Mouse (Mus musculus): Measurements from ENCODE around the gene Syap1. TPM values are rescaled to one million over a fixed set of nuclear protein-coding genes. Genes with fewer than 3 reads are reported as not detected.

Syap1 gene
- polyA plus RNA-seq (2015; fragmentation: Nextera tagmentation; extraction: Ambion mirVana) = 31.4 and 33.7 TPM in 2 replicates

GRCm38 (mm10) chrX:162887931-162888511 is at the start of gene Syap1:
Gene Syap1, minus strand, starts transcription at chrX:162888447.
- peak; percentile 96 for ATAC-seq
- Histone ChIP-seq H3K4me3 (ENCODE audit: low read length) (peak within 1 kb of the TSS; percentile 71), H3K4me1 (ENCODE audit: control insufficient read depth, insufficient read depth, low read depth, low read length) (peaks cover 6% of the 10 kb centered on the region), H3K27me3 (replicated peaks; ENCODE audit: control insufficient read depth, insufficient read depth, low read length) (no peaks in the 10 kb centered on the region), H3K27ac (ENCODE audit: low read depth, low read length) (peak within 1 kb of the TSS; percentile 63), H3K36me3 (ENCODE audit: control insufficient read depth, insufficient read depth, low read length) (no peaks in the 10 kb centered on the region), H3K4me2 (ENCODE audit: low read length) (peak within 1 kb of the TSS; percentile 59), H3K9ac (ENCODE audit: low read depth, low read length) (peak within 1 kb of the TSS; percentile 78), H3K9me3 (ENCODE audit: control insufficient read depth, low read length) (no peaks in the 10 kb centered on the region)
- WGBS = 24% methylated on average over 34 of the region's 47 CpGs

- Histone ChIP-seq H3K9ac (ENCODE audit: low read depth, low read length) (no peak overlapping the region), H3K4me3 (ENCODE audit: low read length) (no peak overlapping the region), H3K36me3 (ENCODE audit: control insufficient read depth, insufficient read depth, low read length) (peaks cover 3% of the 10 kb centered on the region), H3K9me3 (ENCODE audit: control insufficient read depth, low read length) (no peaks in the 10 kb centered on the region), H3K27ac (ENCODE audit: low read depth, low read length) (no peak overlapping the region), H3K27me3 (replicated peaks; ENCODE audit: control insufficient read depth, insufficient read depth, low read length) (no peaks in the 10 kb centered on the region), H3K4me1 (ENCODE audit: control insufficient read depth, insufficient read depth, low read depth, low read length) (no peaks in the 10 kb centered on the region), H3K4me2 (ENCODE audit: low read length) (no peak overlapping the region)
- no peak for ATAC-seq
- 95% methylated on average over 2 of the region's 2 CpGs for WGBS
Observed at GRCm38 (mm10) chrX:162931467-162931866, 43.2 kb upstream of the Syap1 start.

GRCm38 (mm10) chrX:162921487-162922125 is 33.4 kb upstream of the Syap1 start:
- no peak overlapping the region for H3K9ac ChIP-seq (ENCODE audit: low read depth, low read length)
- H3K4me3 ChIP-seq (ENCODE audit: low read length) = no peak overlapping the region
- no peaks in the 10 kb centered on the region for H3K4me1 ChIP-seq (ENCODE audit: control insufficient read depth, insufficient read depth, low read depth, low read length)
- no peaks in the 10 kb centered on the region for H3K36me3 ChIP-seq (ENCODE audit: control insufficient read depth, insufficient read depth, low read length)
- H3K4me2 ChIP-seq (ENCODE audit: low read length) = no peak overlapping the region
- no peaks in the 10 kb centered on the region for H3K27me3 ChIP-seq (replicated peaks; ENCODE audit: control insufficient read depth, insufficient read depth, low read length)
- no peak for ATAC-seq
- H3K27ac ChIP-seq (ENCODE audit: low read depth, low read length) = no peak overlapping the region
- 88% methylated on average over 8 of the region's 8 CpGs for WGBS
- no peaks in the 10 kb centered on the region for H3K9me3 ChIP-seq (ENCODE audit: control insufficient read depth, low read length)

DNA sequence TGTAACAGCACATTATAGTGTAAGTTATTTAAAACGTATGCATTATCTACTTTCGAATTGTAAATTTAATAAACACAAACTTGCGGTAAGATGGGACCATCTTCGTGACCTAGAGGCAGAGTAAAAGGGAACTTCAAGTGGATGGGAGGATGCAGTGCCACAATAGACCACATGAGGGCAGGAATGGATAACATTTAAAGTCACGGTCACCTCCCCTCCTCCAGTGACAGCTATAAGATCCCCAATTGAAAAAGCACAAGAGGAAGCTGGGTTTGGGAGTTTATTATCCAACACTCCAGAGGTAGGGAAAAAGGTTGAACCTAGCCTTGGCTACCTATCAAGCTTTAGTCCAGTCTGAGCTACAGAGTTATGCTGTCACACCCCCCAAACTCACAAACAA is 27.4 kb upstream of the Syap1 start:
- no peak overlapping the region for H3K4me3 ChIP-seq (ENCODE audit: low read length)
- peaks cover 2% of the 10 kb centered on the region; the same call in 1 of the 2 replicates for H3K36me3 ChIP-seq (ENCODE audit: control insufficient read depth, insufficient read depth, low read length)
- no peak overlapping the region for H3K4me2 ChIP-seq (ENCODE audit: low read length)
- no peak overlapping the region for H3K9ac ChIP-seq (ENCODE audit: low read depth, low read length)
- H3K27me3 ChIP-seq (replicated peaks; ENCODE audit: control insufficient read depth, insufficient read depth, low read length) = no peaks in the 10 kb centered on the region
- ATAC-seq = peak; percentile 69; the same call in 1 of the 2 replicates
- H3K27ac ChIP-seq (ENCODE audit: low read depth, low read length) = no peak overlapping the region
- WGBS = 37% methylated on average over 5 of the region's 5 CpGs
- H3K9me3 ChIP-seq (ENCODE audit: control insufficient read depth, low read length) = no peaks in the 10 kb centered on the region
- H3K4me1 ChIP-seq (ENCODE audit: control insufficient read depth, insufficient read depth, low read depth, low read length) = no peaks in the 10 kb centered on the region

DNA sequence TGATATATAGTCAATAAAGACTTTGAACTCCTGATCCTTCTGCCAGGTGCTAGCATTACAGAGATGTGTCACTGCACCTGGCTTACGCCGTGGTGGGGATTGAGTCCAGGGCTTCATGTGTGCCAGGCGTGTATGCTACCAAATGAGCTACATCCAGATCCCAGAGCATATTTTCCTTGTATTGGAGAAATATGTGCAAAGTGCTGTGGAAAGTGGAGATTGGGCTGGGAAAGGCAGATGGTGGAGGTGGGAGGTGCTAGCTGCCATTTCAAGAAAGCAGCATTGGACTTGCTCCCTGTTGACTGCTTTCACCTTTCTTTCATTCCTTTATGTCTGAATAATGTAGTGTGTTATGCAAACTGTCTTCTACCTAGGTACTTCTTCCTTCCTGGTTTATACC is 25.4 kb upstream of the Syap1 start:
- no peaks in the 10 kb centered on the region for H3K4me1 ChIP-seq (ENCODE audit: control insufficient read depth, insufficient read depth, low read depth, low read length)
- H3K27ac ChIP-seq (ENCODE audit: low read depth, low read length) = no peak overlapping the region
- WGBS = 91% methylated on average over 3 of the region's 3 CpGs
- peaks cover 5% of the 10 kb centered on the region; the same call in 1 of the 2 replicates for H3K36me3 ChIP-seq (ENCODE audit: control insufficient read depth, insufficient read depth, low read length)
- no peak overlapping the region for H3K4me3 ChIP-seq (ENCODE audit: low read length)
- H3K9me3 ChIP-seq (ENCODE audit: control insufficient read depth, low read length) = no peaks in the 10 kb centered on the region
- H3K27me3 ChIP-seq (replicated peaks; ENCODE audit: control insufficient read depth, insufficient read depth, low read length) = no peaks in the 10 kb centered on the region
- H3K4me2 ChIP-seq (ENCODE audit: low read length) = no peak overlapping the region
- H3K9ac ChIP-seq (ENCODE audit: low read depth, low read length) = no peak overlapping the region
- ATAC-seq = no peak

DNA sequence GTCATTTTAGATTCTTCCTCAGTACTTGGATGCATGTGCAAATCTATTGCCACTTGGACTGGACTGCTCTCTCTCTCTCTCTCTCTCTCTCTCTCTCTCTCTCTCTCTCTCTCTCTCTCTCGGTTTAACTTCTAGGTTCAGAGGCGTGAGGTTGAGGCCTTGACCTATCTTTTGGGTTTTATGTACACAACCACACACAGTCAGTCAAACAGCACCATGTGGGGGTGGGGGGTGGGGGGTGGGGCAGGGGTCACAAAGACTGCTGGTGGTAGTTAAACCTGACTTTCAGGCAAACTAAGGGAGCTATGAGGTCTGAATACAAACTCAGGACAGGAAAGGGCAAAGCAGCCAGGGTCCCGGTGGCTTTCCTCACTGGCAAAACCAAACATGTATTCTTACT is 19.3 kb upstream of the Syap1 start:
- Histone ChIP-seq H3K27ac (ENCODE audit: low read depth, low read length) (no peak overlapping the region), H3K36me3 (ENCODE audit: control insufficient read depth, insufficient read depth, low read length) (0 out of 2 replicates have a peak, but pooled peaks cover 3% of the 10 kb centered on the region), H3K9ac (ENCODE audit: low read depth, low read length) (no peak overlapping the region), H3K9me3 (ENCODE audit: control insufficient read depth, low read length) (no peaks in the 10 kb centered on the region), H3K4me3 (ENCODE audit: low read length) (no peak overlapping the region), H3K27me3 (replicated peaks; ENCODE audit: control insufficient read depth, insufficient read depth, low read length) (no peaks in the 10 kb centered on the region), H3K4me2 (ENCODE audit: low read length) (no peak overlapping the region), H3K4me1 (ENCODE audit: control insufficient read depth, insufficient read depth, low read depth, low read length) (no peaks in the 10 kb centered on the region)
- WGBS = 65% methylated on average over 3 of the region's 3 CpGs
- ATAC-seq = no peak

DNA sequence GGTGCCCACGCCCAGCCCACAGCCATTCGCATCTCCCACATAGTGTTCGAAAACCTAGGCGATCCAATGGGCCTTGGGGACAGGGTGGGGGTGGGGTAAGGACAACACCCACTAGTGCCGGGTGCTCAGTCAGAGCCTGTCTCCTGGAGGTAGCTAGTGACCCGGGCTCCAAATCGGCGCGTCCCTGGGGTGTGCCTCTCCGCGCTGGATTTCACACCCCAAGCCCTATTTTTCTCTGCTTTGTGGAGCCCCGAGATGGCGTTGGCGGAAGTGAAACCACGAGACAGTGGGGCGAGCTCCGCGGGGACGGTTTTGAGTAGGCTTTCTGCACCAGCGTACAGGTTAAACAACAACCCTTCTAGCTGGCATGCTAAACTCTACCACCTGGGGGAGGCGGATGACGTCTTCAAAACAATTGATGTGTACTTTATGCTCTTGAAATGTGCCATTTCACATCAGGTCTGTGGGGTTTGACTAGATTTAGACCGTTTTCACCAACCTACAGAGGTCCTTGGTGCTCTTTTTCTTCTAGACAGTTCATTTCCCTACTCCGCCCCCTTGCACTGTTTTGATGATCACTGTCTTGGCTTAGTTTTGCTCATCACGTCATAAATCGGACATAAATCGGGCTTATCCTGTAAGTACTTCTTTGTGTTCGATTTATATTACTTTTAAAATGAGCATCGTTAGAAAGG is 13.9 kb upstream of the Syap1 start:
- H3K4me1 ChIP-seq (ENCODE audit: control insufficient read depth, insufficient read depth, low read depth, low read length) = no peaks in the 10 kb centered on the region
- WGBS = 21% methylated on average over 29 of the region's 29 CpGs

GRCm38 (mm10) chrX:162901371-162902039 is 13.3 kb upstream of the Syap1 start:
- Histone ChIP-seq H3K27ac (ENCODE audit: low read depth, low read length) (peak overlapping the region; percentile 80), H3K9me3 (ENCODE audit: control insufficient read depth, low read length) (no peaks in the 10 kb centered on the region), H3K27me3 (replicated peaks; ENCODE audit: control insufficient read depth, insufficient read depth, low read length) (no peaks in the 10 kb centered on the region), H3K4me3 (ENCODE audit: low read length) (peak overlapping the region; percentile 63), H3K9ac (ENCODE audit: low read depth, low read length) (peak overlapping the region; percentile 75), H3K4me2 (ENCODE audit: low read length) (peak overlapping the region; percentile 70), H3K36me3 (ENCODE audit: control insufficient read depth, insufficient read depth, low read length) (no peaks in the 10 kb centered on the region), H3K4me1 (ENCODE audit: control insufficient read depth, insufficient read depth, low read depth, low read length) (no peaks in the 10 kb centered on the region)
- 14% methylated on average over 11 of the region's 25 CpGs for WGBS
- peak; percentile 86 for ATAC-seq

More for the DNA sequence above, 13.9 kb upstream of the Syap1 start:
- Histone ChIP-seq H3K27ac (ENCODE audit: low read depth, low read length) (peak overlapping the region; percentile 80), H3K4me3 (ENCODE audit: low read length) (peak overlapping the region; percentile 63), H3K4me2 (ENCODE audit: low read length) (peak overlapping the region; percentile 70), H3K9me3 (ENCODE audit: control insufficient read depth, low read length) (no peaks in the 10 kb centered on the region), H3K36me3 (ENCODE audit: control insufficient read depth, insufficient read depth, low read length) (no peaks in the 10 kb centered on the region), H3K27me3 (replicated peaks; ENCODE audit: control insufficient read depth, insufficient read depth, low read length) (no peaks in the 10 kb centered on the region), H3K9ac (ENCODE audit: low read depth, low read length) (peak overlapping the region; percentile 75)
- peak; percentile 84 for ATAC-seq

DNA sequence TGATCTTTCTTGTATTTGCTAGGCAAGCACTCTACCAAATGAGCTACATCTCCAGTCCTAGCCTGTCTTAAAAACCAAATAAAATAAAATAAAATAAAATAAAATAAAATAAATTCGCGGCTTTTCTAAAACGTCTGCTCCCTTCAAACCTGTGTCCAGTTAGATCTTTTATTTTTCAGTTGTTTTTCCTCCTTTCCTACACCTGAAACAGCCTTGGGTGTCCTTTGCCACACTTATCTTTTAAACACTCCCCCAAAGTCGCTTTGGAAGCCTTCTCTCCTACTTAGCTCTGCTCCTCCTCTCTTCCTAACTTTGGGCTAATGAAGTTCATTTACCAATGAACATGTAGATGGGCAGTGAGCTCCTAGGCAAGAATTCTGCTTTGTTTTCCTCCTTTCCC is 12.7 kb upstream of the Syap1 start, which contains the start of gene Ctps2:
Ctps2 (plus strand) TSS at position 301 of the 400 bp plus-strand sequence.
- Histone ChIP-seq H3K27ac (ENCODE audit: low read depth, low read length) (peak within 1 kb of the TSS; percentile 80), H3K4me2 (ENCODE audit: low read length) (peak within 1 kb of the TSS; percentile 70), H3K4me1 (ENCODE audit: control insufficient read depth, insufficient read depth, low read depth, low read length) (no peaks in the 10 kb centered on the region), H3K4me3 (ENCODE audit: low read length) (peak within 1 kb of the TSS; percentile 63), H3K9ac (ENCODE audit: low read depth, low read length) (peak within 1 kb of the TSS; percentile 75), H3K9me3 (ENCODE audit: control insufficient read depth, low read length) (no peaks in the 10 kb centered on the region), H3K36me3 (ENCODE audit: control insufficient read depth, insufficient read depth, low read length) (no peaks in the 10 kb centered on the region), H3K27me3 (replicated peaks; ENCODE audit: control insufficient read depth, insufficient read depth, low read length) (no peaks in the 10 kb centered on the region)
- ATAC-seq = no peak
- 35% methylated on average over 4 of the region's 4 CpGs for WGBS

Data from hindbrain, embryonic 16.5 days (tissue).